In the genomic region with DNA sequence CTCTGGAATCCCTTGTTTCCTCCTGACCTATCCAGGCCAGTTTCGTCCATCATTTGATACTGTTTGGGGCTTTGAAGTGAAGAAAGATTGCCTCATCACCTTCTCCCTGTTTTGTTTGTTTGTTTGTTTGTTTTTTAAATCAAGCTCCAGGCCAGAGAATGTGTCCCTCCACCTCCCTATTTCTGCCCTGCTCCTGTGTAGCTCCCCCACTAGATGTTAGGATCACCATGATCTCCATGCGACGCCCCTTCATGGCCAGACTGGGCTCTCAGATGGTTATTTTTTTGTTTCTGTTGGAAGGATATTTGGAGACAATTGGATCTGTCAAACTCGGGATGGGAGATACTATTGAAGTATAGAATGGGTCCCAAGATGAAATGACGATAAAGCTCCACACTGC, we compare ENCODE assay signal across 8 mouse cellular contexts. TPM values are rescaled to one million over a fixed set of nuclear protein-coding genes. Genes with fewer than 3 reads are reported as not detected.
DNase-seq lines count a peak whose midpoint lies in the region; ATAC-seq and TF ChIP-seq lines count a peak whose summit lies in the region.

A gene (plus strand): TSS at position 301 of the 400 bp plus-strand sequence.

- peak within 1 kb of the TSS; percentile 76 for H3K27ac ChIP-seq in lung, embryonic 14.5 days (ENCODE audit: low read depth)
- peak within 1 kb of the TSS; percentile 9; the same call in 1 of the 2 replicates for H3K27ac ChIP-seq in embryonic facial prominence, embryonic 12.5 days
- H3K27ac ChIP-seq in hindbrain, embryonic 11.5 days (ENCODE audit: low read depth, low read length): no peak within 1 kb of the TSS
- no peak within 1 kb of the TSS for H3K27ac ChIP-seq in midbrain, embryonic 11.5 days (ENCODE audit: low read depth, low read length)

- DNase-seq in lung, embryonic 14.5 days: no peak
- no peak for DNase-seq in lung, postnatal 10 days
- no peak for DNase-seq in hindbrain, embryonic 11.5 days (ENCODE audit: low spot score)
- no peak for DNase-seq in midbrain, embryonic 11.5 days (ENCODE audit: low spot score, missing footprints)
- DNase-seq in cerebellum, postnatal 14 days: no peak
- no peak for DNase-seq in embryo, embryonic 9.5 days (ENCODE audit: extremely low spot score)
- DNase-seq in kidney, postnatal 10 days: no peak

- H3K9ac ChIP-seq in lung, embryonic 14.5 days: peak within 1 kb of the TSS; percentile 66
- H3K9ac ChIP-seq in embryonic facial prominence, embryonic 12.5 days: peak within 1 kb of the TSS; percentile 65
- H3K9ac ChIP-seq in hindbrain, embryonic 11.5 days (ENCODE audit: low read depth, low read length): peak within 1 kb of the TSS; percentile 55
- H3K9ac ChIP-seq in midbrain, embryonic 11.5 days (ENCODE audit: low read length): peak within 1 kb of the TSS; percentile 32

- H3K4me3 ChIP-seq in lung, embryonic 14.5 days (ENCODE audit: low read depth, low read length): peak within 1 kb of the TSS; percentile 73
- H3K4me3 ChIP-seq in embryonic facial prominence, embryonic 12.5 days: peak within 1 kb of the TSS; percentile 64
- H3K4me3 ChIP-seq in hindbrain, embryonic 11.5 days (ENCODE audit: low read depth, low read length): peak within 1 kb of the TSS; percentile 67
- H3K4me3 ChIP-seq in midbrain, embryonic 11.5 days (ENCODE audit: low read depth, low read length): peak within 1 kb of the TSS; percentile 51

- peak within 1 kb of the TSS; percentile 88 for H3K4me2 ChIP-seq in lung, embryonic 14.5 days
- peak within 1 kb of the TSS; percentile 95 for H3K4me2 ChIP-seq in embryonic facial prominence, embryonic 12.5 days (replicated peaks)
- H3K4me2 ChIP-seq in hindbrain, embryonic 11.5 days (replicated peaks; ENCODE audit: low read depth, low read length): peak within 1 kb of the TSS; percentile 97
- H3K4me2 ChIP-seq in midbrain, embryonic 11.5 days: peak within 1 kb of the TSS; percentile 77

- 86% methylated on average over 5 of the region's 5 CpGs for WGBS in lung, embryonic 14.5 days
- 84% methylated on average over 5 of the region's 5 CpGs for WGBS in embryonic facial prominence, embryonic 12.5 days
- 79% methylated on average over 5 of the region's 5 CpGs for WGBS in hindbrain, embryonic 11.5 days
- WGBS in midbrain, embryonic 11.5 days: 83% methylated on average over 5 of the region's 5 CpGs

- no peaks in the 10 kb centered on the region for H3K36me3 ChIP-seq in lung, embryonic 14.5 days (ENCODE audit: insufficient read depth)
- H3K36me3 ChIP-seq in embryonic facial prominence, embryonic 12.5 days: no peaks in the 10 kb centered on the region
- H3K36me3 ChIP-seq in hindbrain, embryonic 11.5 days (ENCODE audit: control insufficient read depth, insufficient read depth, low read length): no peaks in the 10 kb centered on the region
- no peaks in the 10 kb centered on the region for H3K36me3 ChIP-seq in midbrain, embryonic 11.5 days (ENCODE audit: control insufficient read depth, insufficient read depth, low read length)

- H3K4me1 ChIP-seq in lung, embryonic 14.5 days (ENCODE audit: insufficient read depth): peaks cover 4% of the 10 kb centered on the region; the same call in 1 of the 2 replicates
- peaks cover 16% of the 10 kb centered on the region for H3K4me1 ChIP-seq in embryonic facial prominence, embryonic 12.5 days
- H3K4me1 ChIP-seq in hindbrain, embryonic 11.5 days (replicated peaks; ENCODE audit: control insufficient read depth, insufficient read depth, low read length): no peaks in the 10 kb centered on the region
- peaks cover 10% of the 10 kb centered on the region for H3K4me1 ChIP-seq in midbrain, embryonic 11.5 days (ENCODE audit: control insufficient read depth, insufficient read depth, low read length)

- no peak for ATAC-seq in lung, embryonic 14.5 days (ENCODE audit: insufficient read depth)
- ATAC-seq in embryonic facial prominence, embryonic 12.5 days (ENCODE audit: insufficient number of reproducible peaks, insufficient read depth, low FRiP score, low TSS enrichment): no peak
- ATAC-seq in hindbrain, embryonic 11.5 days (ENCODE audit: low FRiP score): no peak
- no peak for ATAC-seq in midbrain, embryonic 11.5 days (ENCODE audit: low FRiP score)

- no peaks in the 10 kb centered on the region for H3K9me3 ChIP-seq in lung, embryonic 14.5 days (ENCODE audit: low read depth, low read length)
- H3K9me3 ChIP-seq in embryonic facial prominence, embryonic 12.5 days: no peaks in the 10 kb centered on the region
- H3K9me3 ChIP-seq in hindbrain, embryonic 11.5 days (ENCODE audit: control insufficient read depth, low read length): no peaks in the 10 kb centered on the region
- H3K9me3 ChIP-seq in midbrain, embryonic 11.5 days (ENCODE audit: control insufficient read depth, low read length): no peaks in the 10 kb centered on the region

- peaks cover 3% of the 10 kb centered on the region; the same call in 1 of the 2 replicates for H3K27me3 ChIP-seq in lung, embryonic 14.5 days (ENCODE audit: insufficient read depth, low read length)
- H3K27me3 ChIP-seq in embryonic facial prominence, embryonic 12.5 days: peaks cover 23% of the 10 kb centered on the region; the same call in 1 of the 2 replicates
- H3K27me3 ChIP-seq in hindbrain, embryonic 11.5 days (ENCODE audit: control insufficient read depth, insufficient read depth, low read length): peaks cover 17% of the 10 kb centered on the region
- peaks cover 23% of the 10 kb centered on the region for H3K27me3 ChIP-seq in midbrain, embryonic 11.5 days (ENCODE audit: control insufficient read depth, insufficient read depth, low read length)

- TF ChIP-seq CTCF in lung, embryonic 14.5 days (IDR thresholded peaks at IDR 0.05; ENCODE audit: low read depth): no peak

RNA-seq across cellular contexts. Expression of the gene that starts here (rescaled TPM):
- 18.6 and 20.2 TPM in 2 replicates for polyA plus RNA-seq in lung, embryonic 14.5 days (2014; fragmentation: Nextera tagmentation; extraction: Ambion mirVana)
- 11.1 and 11.5 TPM in 2 replicates for polyA plus RNA-seq in embryonic facial prominence, embryonic 12.5 days (2016; fragmentation: Nextera tagmentation; extraction: Ambion mirVana)
- 18.0 and 27.7 TPM in 2 replicates for polyA plus RNA-seq in hindbrain, embryonic 11.5 days (2014; fragmentation: Nextera tagmentation; extraction: Ambion mirVana)
- 10.5 and 10.7 TPM in 2 replicates for polyA plus RNA-seq in midbrain, embryonic 11.5 days (2014; fragmentation: Nextera tagmentation; extraction: Ambion mirVana)

Comparison
In these comparisons a context has a peak if more than half of its experiments do, and no peak if none do; other contexts are left out.
1. H3K27ac ChIP-seq: peak in lung, embryonic 14.5 days (single experiment) and embryonic facial prominence, embryonic 12.5 days (single experiment); none in hindbrain, embryonic 11.5 days (single experiment) and midbrain, embryonic 11.5 days (single experiment).
2. Peak in every context shown above with its lines, with median percentiles within 50 percentile points of each other: H3K4me2 ChIP-seq, H3K4me3 ChIP-seq and H3K9ac ChIP-seq.